Mouse (Mus musculus) CH12.LX (cell line): Measurements from ENCODE around the gene Ypel4. TPM values are rescaled to one million over a fixed set of nuclear protein-coding genes. Genes with fewer than 3 reads are reported as not detected.

Experiments
- DNase-seq: peaks from one replicate; pipeline ENCODE4 v3.0.0-alpha.2; 2013; ENCODE audit errors: extremely low read depth
- H3K27ac ChIP-seq: 2 replicates; pipeline ENCODE4 v1.5.1; 2012; ENCODE audit warnings: low read depth, mild to moderate bottlenecking, control low read depth, moderate library complexity; ENCODE audit not compliant: insufficient read depth
- H3K27me3 ChIP-seq: replicated peaks from 2 replicates; pipeline ENCODE3; 2012; ENCODE audit warnings: inconsistent platforms
- H3K36me3 ChIP-seq, 2 experiments: replicated peaks in 1 of 2; 2 replicates each; pipeline versions ENCODE3 to v1.6.1; 2012; ENCODE audit warnings: inconsistent platforms in 1 of 2, low read length in 1 of 2, mild to moderate bottlenecking in 1 of 2, mixed read lengths in 1 of 2, moderate library complexity in 1 of 2; ENCODE audit not compliant: control insufficient read depth in 1 of 2, insufficient read depth in 1 of 2
- H3K4me1 ChIP-seq, 2 experiments: 2 replicates each; pipeline ENCODE4 v1.6.1; 2012; ENCODE audit warnings: inconsistent platforms in 1 of 2, moderate library complexity in 1 of 2; ENCODE audit not compliant: insufficient read depth in 2 of 2, control insufficient read depth in 1 of 2
- H3K4me2 ChIP-seq: 2 replicates; pipeline ENCODE4 v1.6.1; 2012; ENCODE audit warnings: low read depth, mild to moderate bottlenecking, control low read depth; ENCODE audit not compliant: poor library complexity, insufficient read depth, severe bottlenecking
- H3K4me3 ChIP-seq, 3 experiments: fragments of 150-350 bp in 1 of 3; sonication (generic) in 1 of 3; replicated peaks in 1 of 3; 2 replicates each; pipeline versions ENCODE3 to v1.5.1; 2011 to 2012; ENCODE audit warnings: low read depth in 2 of 3, low read length in 2 of 3, mild to moderate bottlenecking in 2 of 3, moderate library complexity in 2 of 3, control low read depth in 1 of 3, improper control_type of control experiment in 1 of 3, inconsistent platforms in 1 of 3, mixed read lengths in 1 of 3; ENCODE audit not compliant: poor library complexity in 1 of 3
- H3K79me2 ChIP-seq: replicated peaks from 2 replicates; pipeline ENCODE4 v1.6.1; 2012; ENCODE audit warnings: mild to moderate bottlenecking, moderate library complexity; ENCODE audit not compliant: control insufficient read depth, poor library complexity, insufficient read depth, severe bottlenecking; ENCODE audit errors: extremely low read depth
- H3K9ac ChIP-seq: 2 replicates; pipeline ENCODE4 v1.6.1; 2012; ENCODE audit warnings: low read depth, mild to moderate bottlenecking, control low read depth, moderate library complexity; ENCODE audit not compliant: insufficient read depth
- H3K9me3 ChIP-seq: replicated peaks from 2 replicates; pipeline ENCODE3; 2012; ENCODE audit warnings: low read length, inconsistent platforms, mixed read lengths
- BHLHE40 ChIP-seq: IDR thresholded peaks from 2 replicates; pipeline ENCODE4 v1.6.1; 2011; ENCODE audit warnings: mild to moderate bottlenecking, low read depth, low read length, improper control_type of control experiment
- CHD1 ChIP-seq: IDR thresholded peaks from 2 replicates; pipeline ENCODE4 v1.6.1; 2012; ENCODE audit warnings: low read depth, low read length, improper control_type of control experiment, inconsistent platforms
- CHD2 ChIP-seq: IDR thresholded peaks from 2 replicates; pipeline ENCODE4 v1.6.1; 2011; ENCODE audit warnings: low read length, improper control_type of control experiment
- E2F4 ChIP-seq: IDR thresholded peaks from 2 replicates; pipeline ENCODE4 v1.6.1; 2011; ENCODE audit warnings: low read depth, low read length, improper control_type of control experiment; ENCODE audit not compliant: insufficient replicate concordance
- ELF1 ChIP-seq: IDR thresholded peaks from 2 replicates; pipeline ENCODE4 v1.6.1; 2014; ENCODE audit warnings: low read depth, mild to moderate bottlenecking, inconsistent platforms, low read length, improper control_type of control experiment
- EP300 ChIP-seq: IDR thresholded peaks from 2 replicates; pipeline ENCODE4 v1.6.1; 2011; ENCODE audit warnings: low read length, improper control_type of control experiment
- ETS1 ChIP-seq: conservative IDR thresholded peaks from 2 replicates; pipeline ENCODE4 v1.6.1; 2012; ENCODE audit warnings: low read depth, mild to moderate bottlenecking, inconsistent platforms, low read length, improper control_type of control experiment, moderate library complexity
- HCFC1 ChIP-seq: IDR thresholded peaks from 2 replicates; pipeline ENCODE4 v1.6.1; 2012; ENCODE audit warnings: low read depth, mild to moderate bottlenecking, inconsistent platforms, low read length, improper control_type of control experiment
- IRF4 ChIP-seq: IDR thresholded peaks from 2 replicates; pipeline ENCODE4 v1.6.1; 2014; ENCODE audit warnings: low read depth, mild to moderate bottlenecking, inconsistent platforms, low read length, improper control_type of control experiment
- JUND ChIP-seq: conservative IDR thresholded peaks from 2 replicates; pipeline ENCODE4 v1.6.1; 2011; ENCODE audit warnings: low read depth, low read length, improper control_type of control experiment
- KAT2A ChIP-seq: IDR thresholded peaks from 2 replicates; pipeline ENCODE4 v1.6.1; 2012; ENCODE audit warnings: low read length, improper control_type of control experiment, inconsistent platforms; ENCODE audit not compliant: insufficient replicate concordance
- MAFK ChIP-seq: IDR thresholded peaks from 2 replicates; pipeline ENCODE4 v1.6.1; 2011; ENCODE audit warnings: low read length, improper control_type of control experiment; ENCODE audit not compliant: insufficient replicate concordance
- MAX ChIP-seq: IDR thresholded peaks from 2 replicates; pipeline ENCODE4 v1.6.1; 2011; ENCODE audit warnings: low read length, improper control_type of control experiment
- MAZ ChIP-seq: IDR thresholded peaks from 2 replicates; pipeline ENCODE4 v1.6.1; 2012; ENCODE audit warnings: low read depth, mild to moderate bottlenecking, inconsistent platforms, low read length, improper control_type of control experiment, moderate library complexity
- MEF2A ChIP-seq: IDR thresholded peaks from 2 replicates; pipeline ENCODE4 v1.6.1; 2014; ENCODE audit warnings: low read depth, mild to moderate bottlenecking, inconsistent platforms, low read length, improper control_type of control experiment, borderline replicate concordance
- MXI1 ChIP-seq: IDR thresholded peaks from 2 replicates; pipeline ENCODE4 v1.6.1; 2011; ENCODE audit warnings: mild to moderate bottlenecking, low read depth, low read length, improper control_type of control experiment
- MYC ChIP-seq: IDR thresholded peaks from 2 replicates; pipeline ENCODE4 v1.6.1; 2011; ENCODE audit warnings: low read depth, mild to moderate bottlenecking, improper control_type of control experiment, low read length
- PAX5 ChIP-seq: IDR thresholded peaks from 2 replicates; pipeline ENCODE4 v1.6.1; 2012; ENCODE audit warnings: low read length, inconsistent platforms, mixed read lengths
- POLR2A ChIP-seq: IDR thresholded peaks from 2 replicates; pipeline ENCODE4 v1.6.1; 2011; ENCODE audit warnings: low read depth, mild to moderate bottlenecking, improper control_type of control experiment, low read length
- POLR2AphosphoS2 ChIP-seq: IDR thresholded peaks from 2 replicates; pipeline ENCODE4 v1.6.1; 2011; ENCODE audit warnings: low read depth, low read length, improper control_type of control experiment
- RAD21 ChIP-seq: IDR thresholded peaks from 2 replicates; pipeline ENCODE4 v1.6.1; 2011; ENCODE audit warnings: low read depth, mild to moderate bottlenecking, low read length, improper control_type of control experiment, moderate library complexity
- SIN3A ChIP-seq: IDR thresholded peaks from 2 replicates; pipeline ENCODE4 v1.6.1; 2012; ENCODE audit warnings: low read length, improper control_type of control experiment, inconsistent platforms
- SMC3 ChIP-seq: IDR thresholded peaks from 2 replicates; pipeline ENCODE4 v1.6.1; 2011; ENCODE audit warnings: low read depth, low read length, improper control_type of control experiment
- TBP ChIP-seq: conservative IDR thresholded peaks from 2 replicates; pipeline ENCODE4 v1.6.1; 2011; ENCODE audit warnings: low read depth, low read length, improper control_type of control experiment
- TCF12 ChIP-seq: IDR thresholded peaks from 2 replicates; pipeline ENCODE4 v1.6.1; 2014; ENCODE audit warnings: low read depth, mild to moderate bottlenecking, inconsistent platforms, low read length, improper control_type of control experiment
- UBTF ChIP-seq: IDR thresholded peaks from 2 replicates; pipeline ENCODE4 v1.6.1; 2012; ENCODE audit warnings: low read depth, mild to moderate bottlenecking, inconsistent platforms, low read length, improper control_type of control experiment, moderate library complexity
- USF1 ChIP-seq: IDR thresholded peaks from 2 replicates; pipeline ENCODE4 v1.6.1; 2014; ENCODE audit warnings: low read depth, mild to moderate bottlenecking, inconsistent platforms, low read length, improper control_type of control experiment
- USF2 ChIP-seq: conservative IDR thresholded peaks from 2 replicates; pipeline ENCODE4 v1.6.1; 2011; ENCODE audit warnings: low read depth, low read length, improper control_type of control experiment
- ZKSCAN1 ChIP-seq: IDR thresholded peaks from 2 replicates; pipeline ENCODE4 v1.6.1; 2012; ENCODE audit warnings: low read depth, inconsistent platforms, low read length, improper control_type of control experiment, borderline replicate concordance
- ZMIZ1 ChIP-seq: IDR thresholded peaks from 2 replicates; pipeline ENCODE4 v1.6.1; 2012; ENCODE audit warnings: low read depth, mild to moderate bottlenecking, inconsistent platforms, low read length, improper control_type of control experiment
- ZNF384 ChIP-seq: IDR thresholded peaks from 2 replicates; pipeline ENCODE4 v1.6.1; 2012; ENCODE audit warnings: low read depth, low read length, improper control_type of control experiment, inconsistent platforms
- dilution Hi-C: fragments of 300-500 bp; cut with MboI; formaldehyde crosslinking; loops from 2 replicates; pipeline ENCODE4 v1.14.3; 2020; ENCODE audit warnings: low sequenced_read_pairs; ENCODE audit not compliant: extremely low pct_unique_long_range_greater_than_20kb, extremely low pct_ligation_motif_present
- in situ Hi-C: fragments of 300-500 bp; cut with MboI; formaldehyde crosslinking; loops from 3 replicates; pipeline ENCODE4 v1.14.3; 2019; ENCODE audit warnings: low sequenced_read_pairs, low pct_ligation_motif_present, low pct_unique_long_range_greater_than_20kb, mixed read lengths
- polyA plus RNA-seq: library from polyadenylated mRNA; unstranded; fragments of >175 nt; gene quantifications from 2 replicates; pipeline ENCODE4 v1.2.1, GENCODE M21; 2012; ENCODE audit warnings: low read depth; ENCODE audit not compliant: insufficient read length
- total RNA-seq, 2 experiments: library from RNA; depleted of rRNA; stranded (reverse); fragments of 300-350 nt in 1 of 2; fragments of >200 nt in 1 of 2; gene quantifications; 2 replicates each; pipeline ENCODE4 v1.2.3; 2012 to 2014

Gene Ypel4
- total and polyA plus RNA-seq, 3 experiments = 0.59 TPM; not detected in 2

GRCm38 (mm10) chr2:84715562-84716361 lies 18.1 kb upstream of the Ypel4 start:
- Histone ChIP-seq H3K4me3 (peak overlapping the region; percentile 76 to 90 (median 77)), H3K4me1 (peaks cover 0 to 22% of the 10 kb centered on the region in 2 experiments; a peak in 3 of 4 replicates), H3K4me2 (peak overlapping the region; percentile 85), H3K27me3 (no peaks in the 10 kb centered on the region), H3K9ac (peak overlapping the region; percentile 81), H3K9me3 (no peaks in the 10 kb centered on the region), H3K79me2 (peaks cover 25% of the 10 kb centered on the region), H3K27ac (peak overlapping the region; percentile 99), H3K36me3 (peaks cover 2 to 8% of the 10 kb centered on the region in 2 experiments)
- in situ Hi-C loops = no loop called here
- DNase-seq = peak; percentile 95
- peak; percentile 96; the same call in 1 of the 2 replicates for TF ChIP-seq UBTF
- TF ChIP-seq TCF12 = peak; percentile 10; the same call in 1 of the 2 replicates
- TF ChIP-seq ZMIZ1 = no peak
- TF ChIP-seq SIN3A = peak; percentile 51
- TF ChIP-seq EP300 = no peak
- no peak for TF ChIP-seq RAD21
- peak; percentile 65; the same call in 1 of the 2 replicates for TF ChIP-seq MYC
- peak; percentile 80 for TF ChIP-seq TBP
- no peak; the same call in 1 of the 2 replicates for TF ChIP-seq ETS1
- peak; percentile 13; the same call in 1 of the 2 replicates for TF ChIP-seq CHD2
- TF ChIP-seq USF2 = no peak
- peak; percentile 100 for TF ChIP-seq ZNF384
- peak; percentile 54 for TF ChIP-seq MAX
- TF ChIP-seq PAX5 = no peak
- TF ChIP-seq BHLHE40 = no peak
- no peak for TF ChIP-seq POLR2AphosphoS2
- TF ChIP-seq KAT2A = peak; percentile 20; the same call in 1 of the 2 replicates
- 0 out of 2 replicates have a peak, but pooled peaks have one; percentile 16 for TF ChIP-seq E2F4
- TF ChIP-seq ELF1 = peak; percentile 80
- TF ChIP-seq MEF2A = peak; percentile 34
- TF ChIP-seq MXI1 = peak; percentile 40; the same call in 1 of the 2 replicates
- TF ChIP-seq HCFC1 = peak; percentile 84
- TF ChIP-seq MAZ = no peak; the same call in 1 of the 2 replicates
- no peak for TF ChIP-seq MAFK
- peak; percentile 97 for TF ChIP-seq CHD1
- TF ChIP-seq JUND = 0 out of 2 replicates have a peak, but pooled peaks have one; percentile 11
- TF ChIP-seq ZKSCAN1 = peak; percentile 55; the same call in 1 of the 2 replicates
- TF ChIP-seq USF1 = no peak
- TF ChIP-seq SMC3 = no peak
- TF ChIP-seq POLR2A = peak; percentile 21; the same call in 1 of the 2 replicates
- TF ChIP-seq IRF4 = peak; percentile 14; the same call in 1 of the 2 replicates
- dilution Hi-C loops = no loop called here
